Mouse (Mus musculus) spleen, adult 2 months (tissue): ENCODE measurements around the gene Gnpat. TPM values are rescaled to one million over a fixed set of nuclear protein-coding genes. Genes with fewer than 3 reads are reported as not detected.
"Not testable (repeated sequence)": the region's sequence is repeated elsewhere in the genome, so short reads cannot be mapped to it uniquely, and the experiment has no call there.

ENCODE experiments used
- DNase-seq, 2 experiments: peaks; one replicate each; pipeline versions ENCODE4 v3.0.0 to v3.0.0-alpha.2; 2012 to 2021; ENCODE audit warnings: low spot score in 2 of 2, low read depth in 1 of 2
- H3K27ac ChIP-seq: fragments of 200-500 bp; 2 replicates; pipeline ENCODE4 v1.5.1; 2012; ENCODE audit warnings: low read length, inconsistent platforms; ENCODE audit not compliant: insufficient read depth
- H3K27me3 ChIP-seq: fragments of 200-500 bp; 2 replicates; pipeline ENCODE4 v1.6.1; 2012; ENCODE audit warnings: mild to moderate bottlenecking, moderate library complexity, low read length, inconsistent platforms; ENCODE audit not compliant: control insufficient read depth, insufficient read depth
- H3K36me3 ChIP-seq: fragments of 200-500 bp; 2 replicates; pipeline ENCODE4 v1.6.1; 2012; ENCODE audit warnings: mild to moderate bottlenecking, low read length, inconsistent platforms; ENCODE audit not compliant: control insufficient read depth, insufficient read depth
- H3K4me1 ChIP-seq: fragments of 200-500 bp; 2 replicates; pipeline ENCODE4 v1.6.1; 2011; ENCODE audit warnings: inconsistent platforms; ENCODE audit not compliant: control insufficient read depth, insufficient read depth, insufficient read length
- H3K4me3 ChIP-seq: fragments of 200-500 bp; 2 replicates; pipeline ENCODE4 v1.5.1; 2011; ENCODE audit warnings: mild to moderate bottlenecking, inconsistent platforms; ENCODE audit not compliant: insufficient read depth, insufficient read length; ENCODE audit errors: extremely low read depth
- CTCF ChIP-seq: fragments of 200-500 bp; IDR thresholded peaks from 2 replicates; pipeline ENCODE4 v1.5.1; 2011; ENCODE audit warnings: mild to moderate bottlenecking, inconsistent platforms; ENCODE audit not compliant: insufficient read depth, insufficient read length, insufficient replicate concordance; ENCODE audit errors: extremely low read depth
- POLR2A ChIP-seq: fragments of 200-500 bp; IDR thresholded peaks from 2 replicates; pipeline ENCODE4 v1.6.1; 2011; ENCODE audit warnings: low read depth, low read length, inconsistent platforms
- WGBS: fragments of 180-500 bp; shearing (Covaris S2); methylation state at CpG from one replicate; pipeline ENCODE4 v1.1.7; 2018; 5-methylcytosine and 5-hydroxymethylcytosine counted together
- polyA plus RNA-seq: library from polyadenylated mRNA; depleted of rRNA; stranded (reverse); fragments of >200 nt; gene quantifications from 2 replicates; pipeline ENCODE4 v1.2.3, GENCODE M21; 2012

The Gnpat gene
- polyA plus RNA-seq, 1 experiment, result 36.0 TPM

DNA sequence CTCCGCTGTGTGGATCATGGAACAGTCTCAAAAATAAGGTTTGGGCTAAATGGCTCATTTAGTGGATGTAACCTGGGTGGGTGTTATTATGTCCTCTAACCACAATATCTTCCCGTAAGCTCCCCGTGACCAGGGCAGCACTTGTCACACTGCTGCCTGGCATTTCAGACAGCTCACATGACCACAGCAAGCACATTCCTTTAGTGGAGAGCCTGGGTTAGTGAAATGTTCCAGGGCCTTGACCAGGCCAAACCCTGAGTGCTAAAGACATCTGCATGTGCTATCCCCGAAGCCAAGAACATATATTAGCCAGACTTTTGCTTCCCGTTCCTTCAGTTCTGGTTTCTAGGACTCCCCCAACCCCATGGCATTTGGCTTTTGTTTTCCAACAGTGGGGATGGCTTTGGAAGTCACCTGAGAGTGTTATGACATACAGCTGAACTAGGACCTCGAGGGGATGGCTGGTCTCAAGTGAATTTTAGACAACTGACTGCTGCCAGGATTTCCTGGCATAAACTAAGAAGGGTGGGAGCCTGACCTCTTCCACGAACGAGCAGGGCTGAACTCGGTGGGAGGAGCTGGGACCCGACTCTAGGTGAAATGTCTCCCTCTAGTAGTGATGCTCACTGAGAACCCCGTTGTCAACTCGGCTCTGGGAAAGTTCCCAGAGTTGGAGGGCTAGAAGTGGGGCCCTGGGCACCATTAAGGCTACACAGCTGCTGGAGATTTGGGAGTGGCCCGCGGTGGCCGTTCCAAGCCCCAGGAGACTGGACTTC, 29.2 kb upstream of the Gnpat start:
- Histone ChIP-seq H3K4me3 (no peak overlapping the region), H3K4me1 (no peaks in the 10 kb centered on the region), H3K27me3 (no peaks in the 10 kb centered on the region), H3K36me3 (no peaks in the 10 kb centered on the region), H3K27ac (no peak overlapping the region)
- TF ChIP-seq CTCF (no peak), POLR2A (no peak)
- no peak for DNase-seq
- 44% methylated on average over 15 of the region's 15 CpGs for WGBS

DNA sequence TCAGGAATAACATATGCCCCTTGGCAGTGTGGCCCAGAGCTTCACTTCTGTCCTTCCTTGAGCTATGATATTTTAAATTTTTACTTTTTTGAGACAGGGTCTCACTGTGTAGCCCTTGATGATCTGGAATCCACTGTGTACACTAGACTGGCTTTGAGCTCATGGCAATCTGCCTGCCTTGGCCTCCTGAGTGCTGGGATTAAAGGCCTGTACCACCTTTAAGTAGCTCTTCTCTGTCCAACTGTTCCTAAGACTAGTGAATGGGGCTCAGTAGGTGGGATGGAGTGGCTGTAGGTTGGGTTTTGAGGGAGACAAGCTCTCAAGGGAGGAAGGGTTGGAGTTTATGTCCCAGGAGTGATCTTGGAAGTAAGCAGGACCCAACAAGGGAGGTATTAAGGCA, 27.0 kb upstream of the Gnpat start:
- Histone ChIP-seq H3K27me3 (no peaks in the 10 kb centered on the region), H3K4me3 (no peak overlapping the region), H3K27ac (no peak overlapping the region), H3K4me1 (no peaks in the 10 kb centered on the region), H3K36me3 (peaks cover 15% of the 10 kb centered on the region)
- TF ChIP-seq CTCF (no peak), POLR2A (no peak)
- no peak for DNase-seq

DNA sequence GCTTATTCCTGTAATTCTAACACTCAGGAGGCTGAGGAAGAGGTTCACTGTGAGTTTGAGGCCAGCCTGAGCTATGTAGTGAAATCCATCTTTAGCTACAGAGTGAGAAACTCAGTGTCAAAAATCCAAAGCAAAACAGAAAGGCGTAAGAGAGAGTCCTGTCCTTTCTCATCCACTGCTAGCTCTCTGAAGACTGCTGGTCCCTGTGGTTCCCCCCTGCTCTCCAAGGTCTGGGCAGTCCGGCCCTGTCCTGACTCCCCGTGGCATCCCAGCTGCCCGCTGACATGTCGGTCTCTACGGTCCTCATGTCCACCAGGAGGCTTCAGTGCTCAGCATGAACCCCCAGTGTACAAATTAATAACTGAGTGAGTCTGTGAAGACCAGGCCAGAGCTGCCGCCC, 26.6 kb upstream of the Gnpat start:
- Histone ChIP-seq H3K4me3 (no peak overlapping the region), H3K27me3 (no peaks in the 10 kb centered on the region), H3K27ac (no peak overlapping the region), H3K36me3 (peaks cover 19% of the 10 kb centered on the region), H3K4me1 (no peaks in the 10 kb centered on the region)
- DNase-seq, result no peak
- 89% methylated on average over 7 of the region's 7 CpGs for WGBS
- no peak for TF ChIP-seq POLR2A
- no peak for TF ChIP-seq CTCF

DNA sequence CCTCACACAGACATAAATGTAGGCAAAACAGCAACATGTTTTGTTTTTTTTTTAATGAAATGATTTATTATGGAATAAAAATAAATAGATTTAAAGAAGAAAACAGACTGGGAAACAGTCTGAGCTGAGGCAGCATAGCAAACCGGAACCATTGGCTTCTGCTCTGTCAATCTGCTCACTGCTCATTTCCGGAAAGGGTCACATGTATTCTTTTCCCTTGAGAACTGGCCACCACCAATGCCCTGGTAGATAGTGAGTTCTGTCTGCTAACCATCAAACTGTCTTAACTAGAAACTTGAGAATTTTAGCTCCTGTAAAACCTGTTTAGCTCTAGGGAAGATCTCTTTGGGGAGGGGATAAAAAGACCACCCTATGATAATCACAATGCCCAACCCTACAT, 25.9 kb upstream of the Gnpat start:
- H3K4me3 ChIP-seq, result no peak overlapping the region
- H3K27ac ChIP-seq, result no peak overlapping the region
- no peaks in the 10 kb centered on the region for H3K27me3 ChIP-seq
- H3K36me3 ChIP-seq, result peaks cover 19% of the 10 kb centered on the region
- DNase-seq, result peak in 1 of 2 experiments; percentile 8
- WGBS, result 41% methylated on average over 2 of the region's 2 CpGs
- TF ChIP-seq POLR2A (no peak), CTCF (no peak)
- no peaks in the 10 kb centered on the region for H3K4me1 ChIP-seq

DNA sequence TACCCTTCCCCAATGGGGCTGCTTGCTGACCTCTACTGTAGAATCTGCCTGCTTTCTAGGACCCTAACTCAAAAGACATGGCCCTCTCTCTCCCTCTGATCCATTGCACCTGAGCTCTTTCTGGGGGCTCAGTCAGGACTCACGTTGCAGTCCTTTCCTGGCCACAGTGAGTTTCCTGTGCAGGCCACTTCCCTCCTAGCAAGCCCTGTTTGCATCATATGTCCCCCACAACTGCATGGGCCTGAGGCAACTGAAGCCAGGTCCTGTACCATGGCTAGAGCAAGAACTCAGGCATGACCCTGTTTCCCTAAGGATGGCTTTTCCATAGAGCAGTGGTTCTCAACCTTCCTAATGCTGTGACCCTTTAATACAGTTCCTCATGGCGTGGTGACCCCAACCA, 24.9 kb upstream of the Gnpat start:
- DNase-seq, result no peak
- no peak overlapping the region for H3K27ac ChIP-seq
- WGBS, result 56% methylated on average over 2 of the region's 2 CpGs
- H3K4me3 ChIP-seq, result no peak overlapping the region
- TF ChIP-seq POLR2A, result no peak
- TF ChIP-seq CTCF, result no peak
- peaks cover 19% of the 10 kb centered on the region for H3K36me3 ChIP-seq
- no peaks in the 10 kb centered on the region for H3K27me3 ChIP-seq
- no peaks in the 10 kb centered on the region for H3K4me1 ChIP-seq

DNA sequence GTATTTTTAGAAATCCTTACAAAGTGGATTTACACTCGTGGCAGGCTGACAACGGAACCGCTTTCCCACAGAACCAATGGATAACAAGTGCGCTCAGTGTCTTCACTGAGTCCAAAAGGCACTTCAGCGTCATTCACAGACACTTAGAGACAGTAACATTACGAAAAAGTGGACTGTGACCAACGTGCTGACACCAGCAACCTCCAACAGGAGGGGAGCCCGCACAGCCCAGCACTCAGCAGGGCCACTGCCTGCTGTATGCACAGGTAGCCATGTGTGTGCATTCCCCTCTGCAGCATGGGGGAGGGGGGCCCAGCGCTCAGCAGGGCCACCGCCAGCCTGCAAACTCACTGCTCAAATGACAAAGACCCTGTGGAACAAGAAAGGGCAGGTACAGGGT, 23.5 kb upstream of the Gnpat start:
- no peaks in the 10 kb centered on the region for H3K4me1 ChIP-seq
- H3K4me3 ChIP-seq, result no peak overlapping the region
- 89% methylated on average over 10 of the region's 10 CpGs for WGBS
- peaks cover 19% of the 10 kb centered on the region for H3K36me3 ChIP-seq
- TF ChIP-seq POLR2A, result no peak
- no peak for TF ChIP-seq CTCF
- no peak for DNase-seq
- H3K27ac ChIP-seq, result no peak overlapping the region
- H3K27me3 ChIP-seq, result no peaks in the 10 kb centered on the region

DNA sequence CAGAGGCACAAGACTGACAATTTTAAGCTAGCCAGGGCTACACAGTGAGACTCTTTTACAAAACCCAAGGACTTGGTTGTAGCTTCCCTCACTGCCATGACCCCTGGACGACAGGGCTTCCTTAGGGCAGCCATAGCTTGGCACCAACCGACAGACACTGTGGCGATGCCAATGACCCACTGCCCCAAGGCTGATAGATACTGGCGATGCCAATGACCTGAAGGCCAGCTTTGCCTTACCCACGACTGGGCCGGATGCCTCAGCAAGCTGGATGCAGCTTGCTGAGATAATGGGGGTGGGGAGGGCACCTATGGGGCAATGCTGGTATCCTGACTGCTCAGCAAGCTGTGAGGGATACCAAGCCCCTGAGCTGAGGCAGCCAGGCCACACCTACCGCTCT, 21.9 kb upstream of the Gnpat start:
- Histone ChIP-seq H3K27me3 (no peaks in the 10 kb centered on the region), H3K27ac (no peak overlapping the region), H3K36me3 (peaks cover 21% of the 10 kb centered on the region), H3K4me3 (no peak overlapping the region), H3K4me1 (no peaks in the 10 kb centered on the region)
- no peak for TF ChIP-seq POLR2A
- TF ChIP-seq CTCF, result no peak
- DNase-seq, result no peak
- WGBS, result 96% methylated on average over 7 of the region's 7 CpGs

DNA sequence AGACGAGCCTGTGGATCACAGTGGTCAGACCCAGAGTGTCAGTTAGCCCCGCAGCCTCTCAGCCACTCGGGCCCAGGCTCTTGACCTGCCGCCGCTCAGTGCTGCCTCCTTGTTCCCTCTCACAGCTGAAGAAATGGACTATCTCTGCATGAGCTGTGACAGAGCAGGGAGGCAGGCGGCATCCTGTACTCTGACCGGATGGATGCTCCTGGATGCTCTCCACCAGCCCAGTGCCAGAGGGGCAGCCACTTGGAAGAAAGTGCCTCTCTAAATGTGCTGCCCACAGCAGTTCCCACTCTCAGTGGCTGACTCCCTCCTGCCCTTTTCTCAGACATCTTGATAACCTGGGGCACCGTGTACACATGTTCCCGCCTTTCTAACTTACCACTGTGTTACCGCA, 21.1 kb upstream of the Gnpat start:
- Histone ChIP-seq H3K36me3 (peaks cover 21% of the 10 kb centered on the region), H3K4me3 (no peak overlapping the region), H3K27me3 (no peaks in the 10 kb centered on the region), H3K4me1 (no peaks in the 10 kb centered on the region), H3K27ac (no peak overlapping the region)
- whole genome bisulfite sequencing, result 97% methylated on average over 10 of the region's 10 CpGs
- no peak for TF ChIP-seq CTCF
- no peak for DNase-seq

DNA sequence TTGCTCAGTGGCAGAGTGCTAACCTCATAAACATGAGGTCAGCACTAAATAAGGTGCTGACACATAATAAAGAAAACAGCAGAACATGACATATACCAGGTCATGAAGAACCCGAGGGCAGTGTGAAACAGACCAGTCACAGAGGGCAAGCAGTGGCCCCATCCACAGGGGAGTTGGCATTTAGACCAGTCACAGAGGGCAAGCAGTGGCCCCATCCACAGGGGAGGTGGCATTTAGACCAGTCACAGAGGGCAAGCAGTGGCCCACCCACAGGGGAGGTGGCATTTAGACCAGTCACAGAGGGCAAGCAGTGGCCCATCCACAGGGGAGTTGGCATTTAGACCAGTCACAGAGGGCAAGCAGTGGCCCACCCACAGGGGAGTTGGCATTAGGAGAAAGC, 19.9 kb upstream of the Gnpat start:
- H3K4me3 ChIP-seq, H3K27ac ChIP-seq, H3K27me3 ChIP-seq, H3K4me1 ChIP-seq, DNase-seq: not testable (repeated sequence)
- 83% methylated on average over 1 of the region's 1 CpGs for WGBS
- H3K36me3 ChIP-seq, result peaks cover 21% of the 10 kb centered on the region
